Mouse (Mus musculus) heart, embryonic 13.5 days (tissue): ENCODE data around the gene Cxadr. TPM values are rescaled to one million over a fixed set of nuclear protein-coding genes. Genes with fewer than 3 reads are reported as not detected.
A peak's percentile ranks its signal among the peaks of the same experiment; 100 is the strongest.

ENCODE experiments used
- ATAC-seq: fragments of 200-750 bp; cut with Nextera tagmentation; 2 replicates; pipeline ENCODE4 v1.8.0; 2017; ENCODE audit warnings: moderate TSS enrichment; ENCODE audit not compliant: insufficient number of reproducible peaks, low FRiP score, low TSS enrichment; ENCODE audit errors: extremely low read depth
- H3K27ac ChIP-seq: fragments of 300-500 bp; sonication (generic); replicated peaks from 2 replicates; pipeline ENCODE4 v1.5.1; 2015; ENCODE audit warnings: moderate library complexity, mild to moderate bottlenecking, inconsistent platforms
- H3K27me3 ChIP-seq: fragments of 300-500 bp; sonication (generic); replicated peaks from 2 replicates; pipeline ENCODE4 v1.6.1; 2015; ENCODE audit warnings: mild to moderate bottlenecking, inconsistent platforms
- H3K36me3 ChIP-seq: fragments of 300-500 bp; sonication (generic); 2 replicates; pipeline ENCODE4 v1.6.1; 2015; ENCODE audit warnings: mild to moderate bottlenecking, inconsistent platforms
- H3K4me1 ChIP-seq: fragments of 300-500 bp; sonication (generic); 2 replicates; pipeline ENCODE4 v1.6.1; 2015; ENCODE audit warnings: inconsistent platforms
- H3K4me2 ChIP-seq: fragments of 300-500 bp; sonication (generic); 2 replicates; pipeline ENCODE4 v1.6.1; 2015; ENCODE audit warnings: inconsistent platforms, mild to moderate bottlenecking, moderate library complexity
- H3K4me3 ChIP-seq: fragments of 300-500 bp; sonication (generic); 2 replicates; pipeline ENCODE4 v1.5.1; 2015; ENCODE audit warnings: moderate library complexity, mild to moderate bottlenecking, inconsistent platforms
- H3K9ac ChIP-seq: fragments of 300-500 bp; sonication (generic); 2 replicates; pipeline ENCODE4 v1.6.1; 2015; ENCODE audit warnings: inconsistent platforms, mild to moderate bottlenecking, moderate library complexity
- H3K9me3 ChIP-seq: fragments of 300-500 bp; sonication (generic); 2 replicates; pipeline ENCODE4 v1.6.1; 2016; ENCODE audit warnings: inconsistent platforms
- WGBS: fragments of 180-500 bp; shearing (Covaris S2); methylation state at CpG from one replicate; pipeline ENCODE4 v1.1.7; 2015; ENCODE audit warnings: mixed read lengths; 5-methylcytosine and 5-hydroxymethylcytosine counted together
- polyA plus RNA-seq: library from polyadenylated mRNA; unstranded; fragments of >200 nt; fragmentation: Nextera tagmentation; extraction: Ambion mirVana; gene quantifications from 2 replicates; pipeline ENCODE4 v1.2.1, GENCODE M21; 2015

The Cxadr gene
- 28.3 and 31.3 TPM in 2 replicates for polyA plus RNA-seq

DNA sequence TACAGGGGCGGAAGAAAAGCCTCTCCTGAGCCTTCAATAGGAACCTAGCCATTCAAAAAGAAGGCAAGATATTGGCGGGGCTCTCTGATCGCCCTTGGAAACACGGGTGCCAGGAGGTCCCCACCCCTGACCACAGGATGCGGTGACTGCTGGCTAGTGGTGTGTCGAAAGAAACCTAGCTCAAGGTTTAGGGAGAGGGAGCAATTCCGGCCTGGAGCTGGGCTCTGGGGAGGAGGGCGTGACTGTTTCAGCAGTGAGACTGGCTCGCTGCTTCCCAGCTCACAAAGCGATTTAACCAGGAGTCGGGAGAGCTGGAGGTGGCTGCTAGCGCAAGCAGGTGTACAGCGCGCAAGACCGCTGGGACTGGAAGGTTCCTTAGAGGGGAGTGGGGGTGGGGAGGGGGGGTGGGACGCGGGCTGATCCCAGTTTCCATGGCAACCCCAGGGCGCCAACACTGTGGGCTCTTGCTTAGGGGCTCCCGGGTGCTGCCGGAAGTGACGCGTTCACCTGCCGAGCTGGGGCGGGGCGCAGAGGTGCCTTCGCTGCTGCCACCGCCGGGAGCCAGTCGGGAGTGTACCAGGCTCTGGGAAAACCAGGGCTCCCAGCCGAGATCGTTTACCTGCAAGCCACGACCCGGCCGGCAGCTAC lies at the start of gene Cxadr:
Gene Cxadr, plus strand, starts transcription at position 307 of the 648 bp plus-strand sequence.
- Histone ChIP-seq H3K4me1 (peaks cover 36% of the 10 kb centered on the region), H3K27ac (peak within 1 kb of the TSS; percentile 86), H3K4me2 (peak within 1 kb of the TSS; percentile 85), H3K27me3 (peaks cover 5% of the 10 kb centered on the region; the same call in 1 of the 2 replicates), H3K9ac (peak within 1 kb of the TSS; percentile 93), H3K36me3 (no peaks in the 10 kb centered on the region), H3K9me3 (no peaks in the 10 kb centered on the region), H3K4me3 (peak within 1 kb of the TSS; percentile 88)
- peak; percentile 72; the same call in 1 of the 2 replicates for ATAC-seq
- under 1% methylated on average over 32 of the region's 34 CpGs for WGBS

- peak; percentile 64; the same call in 1 of the 2 replicates for ATAC-seq
- peaks cover 26% of the 10 kb centered on the region for H3K4me1 ChIP-seq
- H3K9ac ChIP-seq = no peak overlapping the region
- H3K4me3 ChIP-seq = no peak overlapping the region
- no peaks in the 10 kb centered on the region for H3K36me3 ChIP-seq
- H3K4me2 ChIP-seq = peak overlapping the region; percentile 31; the same call in 1 of the 2 replicates
- no peaks in the 10 kb centered on the region for H3K27me3 ChIP-seq
- WGBS = 20% methylated on average over 4 of the region's 4 CpGs
- H3K9me3 ChIP-seq = no peaks in the 10 kb centered on the region
- peak overlapping the region; percentile 83 for H3K27ac ChIP-seq
Observed at GRCm38 (mm10) chr16:78258989-78259388, 42.3 kb upstream of the Cxadr start.

DNA sequence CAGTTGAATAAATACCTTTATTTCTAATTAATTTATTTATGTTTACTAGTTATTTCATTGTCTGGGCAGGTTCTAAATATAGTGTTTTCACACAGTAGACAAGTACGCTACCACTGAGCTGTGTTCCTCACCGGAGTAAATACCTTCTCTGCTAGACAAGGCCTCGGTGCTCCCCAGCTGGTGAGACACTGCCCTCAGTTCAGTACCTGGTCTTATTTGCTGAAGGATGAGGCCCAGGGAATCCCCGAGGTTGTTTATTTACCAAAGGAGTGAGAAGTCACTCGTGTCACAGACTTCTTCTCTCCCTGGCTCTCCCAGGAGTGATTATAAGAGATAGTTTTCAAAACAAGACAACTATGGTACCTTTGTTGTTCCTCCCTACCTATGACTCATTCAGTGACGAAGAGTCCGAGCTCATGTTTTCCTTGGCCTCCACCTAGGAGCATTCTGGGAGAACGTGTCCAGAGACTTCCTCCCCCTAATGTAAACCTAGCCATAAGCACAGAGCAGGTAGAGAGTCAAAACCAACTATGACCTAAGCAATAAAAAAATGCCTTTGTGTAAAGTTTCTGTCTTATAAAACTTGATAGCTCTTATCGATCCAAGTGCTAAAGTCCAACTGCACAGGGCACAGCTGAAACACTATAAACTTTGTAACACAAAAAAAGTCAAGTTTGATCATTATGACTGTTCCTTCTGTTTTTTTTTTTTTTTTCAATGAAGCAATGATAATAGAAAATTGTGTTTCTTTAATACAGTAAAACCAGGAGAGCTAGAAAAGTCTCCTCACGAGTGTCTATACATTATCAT lies 41.0 kb upstream of the Cxadr start:
- H3K27ac ChIP-seq = no peak overlapping the region
- H3K9me3 ChIP-seq = no peaks in the 10 kb centered on the region
- ATAC-seq = no peak
- H3K27me3 ChIP-seq = no peaks in the 10 kb centered on the region
- no peak overlapping the region for H3K4me2 ChIP-seq
- peaks cover 33% of the 10 kb centered on the region for H3K4me1 ChIP-seq
- no peaks in the 10 kb centered on the region for H3K36me3 ChIP-seq
- H3K9ac ChIP-seq = no peak overlapping the region
- WGBS = 59% methylated on average over 10 of the region's 10 CpGs
- no peak overlapping the region for H3K4me3 ChIP-seq

DNA sequence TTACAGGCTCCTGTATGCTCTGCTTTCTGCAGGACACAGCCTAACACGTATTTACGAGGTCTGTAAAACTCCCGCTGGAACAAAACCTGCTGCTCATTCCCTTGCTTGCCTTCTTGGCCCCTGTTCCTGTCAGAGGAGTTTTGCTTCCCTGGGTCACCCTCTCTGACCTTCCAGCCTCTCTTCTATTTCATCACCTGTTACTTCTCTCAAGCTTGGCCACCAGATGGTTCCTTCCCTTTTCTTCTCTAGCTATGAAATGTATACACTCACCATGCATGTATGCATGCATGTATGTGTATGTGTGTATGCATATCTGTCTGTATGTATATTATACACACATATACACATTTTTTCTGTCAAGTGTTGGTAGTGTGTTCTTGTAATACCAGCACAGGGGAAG lies 39.8 kb upstream of the Cxadr start:
- Histone ChIP-seq H3K4me3 (no peak overlapping the region), H3K27ac (no peak overlapping the region), H3K9me3 (no peaks in the 10 kb centered on the region), H3K36me3 (no peaks in the 10 kb centered on the region), H3K4me1 (peaks cover 42% of the 10 kb centered on the region), H3K27me3 (no peaks in the 10 kb centered on the region), H3K9ac (no peak overlapping the region), H3K4me2 (no peak overlapping the region)
- WGBS = 81% methylated on average over 3 of the region's 3 CpGs
- ATAC-seq = no peak

DNA sequence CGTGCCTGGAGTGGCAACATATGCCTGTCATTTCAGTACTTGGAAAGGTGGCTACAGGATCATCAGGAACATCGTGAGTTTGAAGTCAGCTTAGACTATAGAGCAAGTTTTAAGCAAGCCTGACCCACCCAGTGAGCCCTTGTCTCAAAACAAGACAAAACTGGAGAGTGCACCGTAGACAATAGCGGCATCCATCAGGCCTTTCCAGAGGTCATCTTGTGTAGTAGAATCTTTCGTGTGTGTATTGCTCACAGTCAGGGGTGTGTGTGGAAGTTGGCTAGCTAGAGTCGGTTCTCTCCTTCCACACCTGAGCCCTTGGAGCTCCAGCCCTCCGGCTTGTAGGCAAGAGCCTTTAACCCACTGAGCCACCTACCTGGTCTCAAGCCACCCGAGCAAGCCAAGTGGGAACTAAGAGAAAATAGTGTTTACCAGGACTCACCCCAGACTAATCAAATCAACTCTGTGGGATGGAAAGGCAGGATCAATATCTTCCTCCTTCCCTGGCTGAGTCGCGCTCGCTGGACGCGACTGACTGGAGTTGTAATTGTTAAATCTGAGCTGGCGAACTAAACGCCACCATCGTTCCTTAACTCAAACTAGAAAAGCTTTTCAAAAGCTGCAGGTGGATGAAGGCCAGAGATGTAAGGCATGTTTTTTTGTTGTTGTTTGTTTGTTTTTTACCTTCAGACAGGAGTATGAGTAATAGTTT lies 36.7 kb upstream of the Cxadr start:
- WGBS = 18% methylated on average over 16 of the region's 16 CpGs
- peaks cover 25% of the 10 kb centered on the region for H3K4me1 ChIP-seq
- peak overlapping the region; percentile 82 for H3K27ac ChIP-seq
- ATAC-seq = no peak
- H3K9ac ChIP-seq = peak overlapping the region; percentile 79
- no peaks in the 10 kb centered on the region for H3K27me3 ChIP-seq
- H3K4me3 ChIP-seq = peak overlapping the region; percentile 51
- no peaks in the 10 kb centered on the region for H3K36me3 ChIP-seq
- H3K4me2 ChIP-seq = peak overlapping the region; percentile 73
- H3K9me3 ChIP-seq = no peaks in the 10 kb centered on the region

DNA sequence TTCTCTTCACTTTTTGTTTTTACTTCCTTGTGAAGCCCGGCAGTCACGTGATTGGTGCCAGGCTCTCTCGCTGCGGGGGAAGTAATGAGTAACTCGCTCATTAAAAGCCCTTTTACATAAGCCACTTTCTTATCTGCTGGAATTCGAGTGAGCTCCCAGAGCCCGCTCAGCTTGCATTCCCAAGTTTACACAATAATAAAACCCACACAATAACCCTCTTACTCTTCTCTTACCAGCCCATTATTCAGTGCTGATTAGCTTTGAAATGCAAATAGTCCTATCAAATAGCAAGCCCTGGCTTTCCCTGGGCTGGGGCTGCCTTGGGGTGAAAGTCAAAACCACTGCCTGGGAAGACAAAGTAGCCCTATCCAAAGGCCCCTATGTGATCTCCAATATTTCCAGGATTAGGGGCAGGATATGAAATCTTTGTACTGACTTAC lies 36.1 kb upstream of the Cxadr start:
- WGBS = 0% methylated on average over 7 of the region's 7 CpGs
- peak overlapping the region; percentile 79 for H3K9ac ChIP-seq

GRCm38 (mm10) chr16:78265826-78266225 lies 35.5 kb upstream of the Cxadr start:
- WGBS = 31% methylated on average over 11 of the region's 11 CpGs
- H3K9me3 ChIP-seq = no peaks in the 10 kb centered on the region
- no peaks in the 10 kb centered on the region for H3K36me3 ChIP-seq
- H3K9ac ChIP-seq = no peak overlapping the region
- peaks cover 16% of the 10 kb centered on the region for H3K4me1 ChIP-seq
- H3K27ac ChIP-seq = peak overlapping the region; percentile 82
- H3K4me3 ChIP-seq = no peak overlapping the region
- no peak for ATAC-seq
- no peaks in the 10 kb centered on the region for H3K27me3 ChIP-seq
- H3K4me2 ChIP-seq = peak overlapping the region; percentile 73; the same call in 1 of the 2 replicates

More for the DNA sequence above, 36.1 kb upstream of the Cxadr start:
- Histone ChIP-seq H3K4me2 (peak overlapping the region; percentile 73), H3K4me3 (peak overlapping the region; percentile 51), H3K27me3 (no peaks in the 10 kb centered on the region), H3K27ac (peak overlapping the region; percentile 82), H3K36me3 (no peaks in the 10 kb centered on the region), H3K4me1 (peaks cover 20% of the 10 kb centered on the region), H3K9me3 (no peaks in the 10 kb centered on the region)
- ATAC-seq = no peak; the same call in 1 of the 2 replicates

- no peak for ATAC-seq
- H3K9me3 ChIP-seq = no peaks in the 10 kb centered on the region
- no peaks in the 10 kb centered on the region for H3K36me3 ChIP-seq
- no peak overlapping the region for H3K9ac ChIP-seq
- no peaks in the 10 kb centered on the region for H3K27me3 ChIP-seq
- H3K4me3 ChIP-seq = no peak overlapping the region
- H3K4me1 ChIP-seq = peaks cover 16% of the 10 kb centered on the region
- H3K4me2 ChIP-seq = no peak overlapping the region
- no peak overlapping the region for H3K27ac ChIP-seq
Observed at GRCm38 (mm10) chr16:78267453-78267852, 33.8 kb upstream of the Cxadr start.

DNA sequence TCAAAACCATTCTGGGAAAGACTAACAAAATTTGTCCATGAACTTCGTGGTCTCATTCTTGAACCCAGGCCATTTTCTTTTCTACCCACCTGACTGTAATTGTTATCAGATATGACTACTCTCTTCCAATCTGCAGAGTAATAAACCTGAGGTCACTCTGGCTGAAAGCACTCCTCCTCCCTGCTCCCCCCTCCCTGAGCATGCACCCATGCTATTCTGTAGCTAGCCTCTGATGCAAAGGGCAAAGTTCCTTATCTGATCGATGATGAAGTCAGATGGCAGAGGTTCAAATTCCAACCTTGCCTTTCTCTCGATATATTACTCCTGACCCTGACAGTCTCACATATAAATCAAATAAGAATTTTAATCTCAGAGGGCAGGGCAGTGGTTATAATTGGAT lies 33.1 kb upstream of the Cxadr start:
- H3K36me3 ChIP-seq = no peaks in the 10 kb centered on the region
- no peak for ATAC-seq
- H3K4me3 ChIP-seq = no peak overlapping the region
- no peak overlapping the region for H3K27ac ChIP-seq
- H3K9ac ChIP-seq = no peak overlapping the region
- no peaks in the 10 kb centered on the region for H3K27me3 ChIP-seq
- WGBS = 72% methylated on average over 3 of the region's 3 CpGs
- H3K9me3 ChIP-seq = no peaks in the 10 kb centered on the region
- peaks cover 16% of the 10 kb centered on the region for H3K4me1 ChIP-seq
- no peak overlapping the region for H3K4me2 ChIP-seq

DNA sequence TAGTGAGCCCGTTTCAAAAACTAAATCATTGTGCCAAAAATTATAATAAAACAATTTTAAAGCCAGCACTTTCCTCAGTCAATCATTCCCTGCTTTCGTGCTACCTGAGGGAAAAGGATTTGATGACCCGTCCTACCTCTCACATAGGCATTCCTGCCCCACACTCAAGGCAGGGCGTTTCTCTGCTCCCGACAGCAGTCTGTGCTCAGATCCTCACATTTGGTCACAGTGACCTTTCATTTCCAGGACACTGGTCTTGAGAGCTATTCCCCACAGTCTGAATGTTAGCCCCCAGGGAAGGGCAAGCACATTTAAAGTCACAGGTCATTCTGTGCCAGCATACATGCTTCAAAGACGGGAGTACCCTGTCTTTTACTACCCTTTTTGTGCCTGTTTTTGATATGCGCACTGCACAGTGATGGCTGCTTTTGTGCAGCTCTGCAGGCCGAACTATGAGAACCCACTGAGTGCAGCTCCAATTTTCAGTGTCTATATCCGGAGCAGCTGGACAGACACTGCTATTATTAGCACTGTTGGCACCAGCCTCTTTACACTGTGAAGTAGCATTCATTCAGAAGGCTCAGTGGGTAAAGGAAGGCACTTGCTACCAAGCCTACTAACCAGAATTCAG lies 26.3 kb upstream of the Cxadr start:
- Histone ChIP-seq H3K4me3 (no peak overlapping the region), H3K4me1 (peaks cover 13% of the 10 kb centered on the region), H3K9me3 (no peaks in the 10 kb centered on the region), H3K9ac (peak overlapping the region; percentile 24), H3K36me3 (no peaks in the 10 kb centered on the region), H3K27ac (peak overlapping the region; percentile 90), H3K27me3 (no peaks in the 10 kb centered on the region), H3K4me2 (peak overlapping the region; percentile 44)
- WGBS = 49% methylated on average over 9 of the region's 9 CpGs
- ATAC-seq = no peak

DNA sequence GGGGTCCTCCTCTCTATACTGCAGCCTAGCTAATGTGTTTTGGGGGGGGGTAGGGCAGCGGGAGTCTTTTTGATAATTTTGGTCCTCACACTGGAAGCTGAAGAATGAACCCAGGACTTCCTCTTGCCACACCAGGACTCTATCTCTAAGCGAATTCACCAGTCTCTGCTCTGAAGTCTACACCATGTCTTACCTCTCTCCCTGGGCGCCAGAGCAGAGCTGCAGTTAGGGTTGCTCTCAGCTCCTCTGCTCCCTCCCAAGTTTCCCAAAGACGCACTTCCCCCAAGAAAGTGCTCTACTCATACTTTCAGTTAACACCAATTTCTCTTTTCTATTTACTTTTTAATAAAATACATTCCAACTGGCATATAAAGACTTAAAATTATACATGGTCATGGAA lies 23.7 kb upstream of the Cxadr start:
- Histone ChIP-seq H3K9me3 (no peaks in the 10 kb centered on the region), H3K27me3 (no peaks in the 10 kb centered on the region), H3K4me3 (no peak overlapping the region), H3K27ac (no peak overlapping the region), H3K36me3 (no peaks in the 10 kb centered on the region), H3K9ac (no peak overlapping the region), H3K4me1 (peaks cover 13% of the 10 kb centered on the region), H3K4me2 (no peak overlapping the region)
- no peak for ATAC-seq
- 37% methylated on average over 4 of the region's 4 CpGs for WGBS
